Mouse (Mus musculus) megakaryocyte, embryonic 14.5 days (primary cell): ENCODE results near the gene Gm20388.

ENCODE experiments used
- FLI1 ChIP-seq: IDR thresholded peaks from 2 replicates; pipeline ENCODE4 v1.6.1; 2012; ENCODE audit warnings: low read length, inconsistent platforms, mixed read lengths
- GATA1 ChIP-seq: IDR thresholded peaks from 3 replicates; pipeline ENCODE4 v1.6.1; 2012; ENCODE audit warnings: mixed read lengths, low read length, inconsistent platforms, borderline replicate concordance

DNA sequence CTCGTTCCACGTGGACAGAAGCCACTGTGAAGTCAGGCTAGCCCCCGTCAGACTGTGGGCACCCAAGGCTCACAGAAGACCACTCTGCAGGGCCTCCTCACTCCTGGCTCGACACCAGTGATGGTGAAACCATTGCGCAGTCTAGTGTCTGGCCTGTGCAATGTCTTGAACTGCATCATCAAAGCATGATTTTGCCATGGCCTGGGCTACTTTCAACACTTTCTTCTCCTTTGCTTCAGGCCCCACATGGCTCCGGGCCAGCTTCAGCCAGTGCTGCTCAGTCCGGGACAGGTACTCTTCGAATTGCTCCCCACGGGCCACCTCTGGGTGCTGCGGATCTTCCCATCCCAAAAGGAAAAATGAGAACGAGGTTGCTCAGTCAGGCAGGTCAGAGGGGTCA is 1885.8 kb downstream of the Gm20388 start:
- TF ChIP-seq GATA1: no peak
- no peak for TF ChIP-seq FLI1
